In the genomic region with DNA sequence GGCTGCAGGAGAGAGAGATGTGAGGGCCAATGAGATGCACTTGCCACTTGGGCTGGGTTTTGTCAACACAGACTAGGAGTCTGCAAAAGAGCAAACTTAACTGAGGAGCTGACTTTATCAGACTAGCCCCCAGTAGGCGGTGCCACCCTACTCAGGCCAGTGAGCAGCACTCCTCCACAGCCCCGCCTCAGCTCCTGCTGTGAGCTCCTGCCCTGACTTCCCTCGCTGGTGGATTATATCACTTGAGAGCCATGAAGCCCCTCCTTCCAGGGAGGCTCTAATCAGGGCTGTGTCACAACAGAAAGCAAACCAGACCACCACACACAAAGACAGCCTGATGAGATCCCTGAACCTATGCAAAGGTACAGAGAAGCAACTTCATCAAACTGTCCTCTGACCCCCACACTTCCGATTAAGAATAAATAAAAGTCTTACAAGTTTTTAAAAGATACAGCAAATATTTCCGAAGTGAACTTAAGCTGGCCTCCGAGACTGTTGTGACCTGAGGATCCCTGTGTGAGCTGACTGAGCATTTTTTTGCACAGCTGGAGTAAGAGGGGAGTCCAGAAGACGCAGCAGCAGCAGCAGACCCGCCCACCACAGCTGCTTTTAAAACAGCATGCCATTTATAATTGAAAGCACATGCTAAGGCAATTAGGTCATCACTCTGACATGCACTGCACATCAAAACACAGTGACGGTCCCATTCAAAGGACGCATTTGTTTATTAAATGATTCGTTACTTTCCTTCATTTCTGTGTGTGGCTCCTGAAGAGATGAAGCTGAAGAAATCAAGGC, we compare ENCODE assay signal across 8 mouse cellular contexts. TPM values are rescaled to one million over a fixed set of nuclear protein-coding genes. Genes with fewer than 3 reads are reported as not detected.
DNase-seq lines count a peak whose midpoint lies in the region; ATAC-seq lines count a peak whose summit lies in the region.

No protein-coding gene starts in this region.

- H3K36me3 ChIP-seq in hindbrain, embryonic 16.5 days (ENCODE audit: control insufficient read depth, insufficient read depth, low read length): no peaks in the 10 kb centered on the region
- H3K36me3 ChIP-seq in liver, embryonic 13.5 days: 0 out of 2 replicates have a peak, but pooled peaks cover 2% of the 10 kb centered on the region
- H3K36me3 ChIP-seq in neural tube, embryonic 13.5 days: peaks cover 26% of the 10 kb centered on the region

- 19% methylated on average over 11 of the region's 11 CpGs for WGBS in hindbrain, embryonic 16.5 days
- WGBS in liver, embryonic 13.5 days (ENCODE audit: insufficient replicate concordance): 41% methylated on average over 11 of the region's 11 CpGs
- 29% methylated on average over 11 of the region's 11 CpGs for WGBS in neural tube, embryonic 13.5 days

- no peak overlapping the region for H3K9ac ChIP-seq in hindbrain, embryonic 16.5 days (ENCODE audit: low read depth, low read length)
- H3K9ac ChIP-seq in liver, embryonic 13.5 days: no peak overlapping the region
- H3K9ac ChIP-seq in neural tube, embryonic 13.5 days: no peak overlapping the region

- H3K27me3 ChIP-seq in hindbrain, embryonic 16.5 days (replicated peaks; ENCODE audit: control insufficient read depth, insufficient read depth, low read length): no peaks in the 10 kb centered on the region
- H3K27me3 ChIP-seq in liver, embryonic 13.5 days: no peaks in the 10 kb centered on the region
- no peaks in the 10 kb centered on the region for H3K27me3 ChIP-seq in neural tube, embryonic 13.5 days

- peak; percentile 29; the same call in 1 of the 2 replicates for ATAC-seq in hindbrain, embryonic 16.5 days
- ATAC-seq in liver, embryonic 13.5 days (ENCODE audit: low read depth): peak; percentile 91
- peak; percentile 64 for ATAC-seq in neural tube, embryonic 13.5 days (ENCODE audit: low read depth)
- ATAC-seq in frontal cortex, adult (ENCODE audit: low TSS enrichment): no peak

- no peak overlapping the region for H3K27ac ChIP-seq in hindbrain, embryonic 16.5 days (ENCODE audit: low read depth, low read length)
- H3K27ac ChIP-seq in liver, embryonic 13.5 days: 0 out of 2 replicates have a peak overlapping the region, but pooled peaks have one; percentile 21
- 0 out of 2 replicates have a peak overlapping the region, but pooled peaks have one; percentile 1 for H3K27ac ChIP-seq in neural tube, embryonic 13.5 days (replicated peaks)

- H3K9me3 ChIP-seq in hindbrain, embryonic 16.5 days (ENCODE audit: control insufficient read depth, low read length): no peaks in the 10 kb centered on the region
- H3K9me3 ChIP-seq in liver, embryonic 13.5 days (replicated peaks): no peaks in the 10 kb centered on the region
- H3K9me3 ChIP-seq in neural tube, embryonic 13.5 days: no peaks in the 10 kb centered on the region

- H3K4me1 ChIP-seq in hindbrain, embryonic 16.5 days (ENCODE audit: control insufficient read depth, insufficient read depth, low read depth, low read length): peaks cover 21% of the 10 kb centered on the region
- peaks cover 37% of the 10 kb centered on the region for H3K4me1 ChIP-seq in liver, embryonic 13.5 days (replicated peaks)
- peaks cover 51% of the 10 kb centered on the region for H3K4me1 ChIP-seq in neural tube, embryonic 13.5 days (replicated peaks)

- DNase-seq in testis, postnatal 10 days (ENCODE audit: low spot score): peak; percentile 47
- no peak for DNase-seq in testis, postnatal 14 days (ENCODE audit: low spot score)
- DNase-seq in forelimb bud, embryonic 11.5 days (ENCODE audit: low read depth, low spot score): peak; percentile 62
- peak; percentile 63 for DNase-seq in liver, embryonic 13.5 days
- no peak for DNase-seq in right cerebral cortex, postnatal 25 days

- H3K4me2 ChIP-seq in hindbrain, embryonic 16.5 days (ENCODE audit: low read length): no peak overlapping the region
- H3K4me2 ChIP-seq in liver, embryonic 13.5 days: peak overlapping the region; percentile 15
- H3K4me2 ChIP-seq in neural tube, embryonic 13.5 days: no peak overlapping the region; the same call in 1 of the 2 replicates

- no peak overlapping the region for H3K4me3 ChIP-seq in hindbrain, embryonic 16.5 days (ENCODE audit: low read length)
- no peak overlapping the region for H3K4me3 ChIP-seq in liver, embryonic 13.5 days (replicated peaks)
- no peak overlapping the region for H3K4me3 ChIP-seq in neural tube, embryonic 13.5 days

RNA-seq across cellular contexts. Expression of a gene that starts 6.0 kb away (rescaled TPM):
- 132 and 144 TPM in 2 replicates for polyA plus RNA-seq in hindbrain, embryonic 16.5 days (2015; fragmentation: Nextera tagmentation; extraction: Ambion mirVana)
- polyA plus RNA-seq in liver, embryonic 13.5 days (2015; fragmentation: Nextera tagmentation; extraction: Ambion mirVana): 60.1 and 72.8 TPM in 2 replicates
- 168 and 182 TPM in 2 replicates for polyA plus RNA-seq in neural tube, embryonic 13.5 days (2015; fragmentation: Nextera tagmentation; extraction: Ambion mirVana)

Comparison
In these comparisons a context has a peak if more than half of its experiments do, and no peak if none do; other contexts are left out.
1. DNase-seq: peak in testis, postnatal 10 days (single experiment), forelimb bud, embryonic 11.5 days (single experiment) and liver, embryonic 13.5 days (single experiment); none in testis, postnatal 14 days (single experiment) and right cerebral cortex, postnatal 25 days (single experiment).